Mouse (Mus musculus): ENCODE measurements around the gene Gabbr2.

The Gabbr2 gene

DNA sequence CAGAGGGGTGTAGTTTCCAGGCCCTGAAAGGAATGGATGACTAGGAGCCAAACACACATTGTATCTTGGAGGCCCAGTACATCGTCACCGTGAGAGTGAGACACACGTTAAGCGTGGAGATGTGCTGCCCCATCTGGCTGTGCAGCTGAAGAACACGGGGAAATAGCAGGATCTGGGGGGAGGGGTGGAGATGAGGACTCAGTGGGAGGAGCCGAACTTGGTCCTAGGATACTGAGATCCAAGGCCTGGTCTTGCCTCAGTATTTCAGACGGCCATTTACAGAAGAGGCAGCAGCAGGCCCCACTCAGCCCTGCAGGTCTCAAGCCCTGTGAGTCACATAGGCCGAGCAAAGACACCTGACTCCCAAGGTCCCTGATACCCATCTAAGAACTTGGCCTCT lies 72.5 kb downstream of the Gabbr2 start:
- DNase-seq (ENCODE audit: extremely low read depth, low read depth, low spot score), result no peak

DNA sequence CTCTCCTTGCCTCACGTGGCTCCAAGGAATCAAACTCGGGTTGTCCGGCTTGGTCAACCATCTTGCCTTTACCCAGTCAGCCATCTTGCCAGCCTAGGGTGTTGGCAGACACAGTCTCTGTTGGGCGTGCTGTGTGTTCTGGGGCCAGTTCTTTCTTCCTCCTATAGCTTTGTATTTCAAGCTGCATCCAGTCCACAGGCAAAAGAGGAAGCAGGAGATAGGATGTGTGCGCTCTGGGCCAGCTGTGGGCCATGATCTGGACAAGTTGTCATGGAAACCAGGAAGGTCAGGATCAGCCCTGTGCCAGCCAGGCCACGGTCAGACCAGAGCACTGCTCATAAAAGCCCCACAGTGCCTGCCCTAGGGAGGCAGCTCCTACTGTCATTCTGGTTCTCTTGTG lies 74.9 kb downstream of the Gabbr2 start:
- no peak for DNase-seq (ENCODE audit: extremely low read depth, low read depth, low spot score)

DNA sequence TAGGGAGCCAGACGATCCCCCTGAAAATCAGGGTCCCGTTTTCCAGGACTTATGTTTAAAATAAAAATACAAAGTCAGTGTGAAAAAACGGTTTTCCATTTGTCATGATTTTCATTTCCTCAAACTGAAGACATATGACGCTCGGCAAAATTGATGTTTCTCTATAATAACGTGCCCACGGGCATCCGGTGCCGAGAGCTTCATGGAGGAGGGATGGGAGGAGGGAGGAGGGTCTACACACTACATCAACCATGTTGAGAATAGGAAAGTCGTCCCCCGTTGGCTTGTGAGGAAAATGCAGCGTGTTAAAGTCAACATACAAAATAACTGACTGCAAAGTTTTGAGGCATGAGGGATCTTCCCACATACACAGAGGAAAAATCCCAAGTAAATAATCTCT lies 75.7 kb downstream of the Gabbr2 start:
- DNase-seq (ENCODE audit: extremely low read depth, low read depth, low spot score), result no peak

DNA sequence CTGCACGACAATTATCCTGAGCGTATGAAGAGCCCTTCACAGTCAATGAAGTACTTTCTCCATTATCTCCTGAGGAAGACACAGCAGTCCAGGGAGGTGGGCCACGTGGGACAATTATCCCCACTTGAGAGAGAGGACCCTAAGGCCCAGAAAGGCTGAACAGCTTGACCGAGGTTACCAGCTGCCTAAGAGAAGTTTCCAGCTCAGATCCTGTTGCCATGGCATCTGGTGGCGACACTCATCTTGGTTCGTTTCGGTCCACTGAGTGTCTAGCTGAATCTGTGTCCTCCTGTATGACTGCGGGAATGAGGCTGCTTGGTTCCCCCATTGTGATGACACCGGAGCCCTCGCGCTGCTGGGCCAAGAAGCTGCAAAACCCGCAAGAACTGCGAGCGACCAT lies 76.2 kb downstream of the Gabbr2 start:
- DNase-seq (ENCODE audit: extremely low read depth, low read depth, low spot score), result no peak

DNA sequence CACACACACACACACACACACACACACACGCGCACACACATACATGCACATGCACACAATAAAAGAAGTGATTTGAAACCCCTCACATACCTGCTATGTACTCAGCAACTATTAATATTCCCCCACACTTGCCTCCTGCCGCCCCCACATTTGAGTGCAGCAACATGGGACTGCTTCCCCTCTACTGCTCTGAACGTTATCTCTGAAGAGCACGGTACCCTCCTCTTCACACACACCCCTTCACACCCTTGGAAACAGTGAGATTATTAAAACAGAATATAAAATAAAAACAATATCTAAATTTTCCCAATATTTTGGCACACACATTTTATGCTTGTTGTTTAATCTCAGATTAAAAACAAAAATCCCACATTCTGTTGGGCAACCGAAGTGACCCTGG lies 77.1 kb downstream of the Gabbr2 start:
- DNase-seq (ENCODE audit: extremely low read depth, low read depth, low spot score), result no peak

DNA sequence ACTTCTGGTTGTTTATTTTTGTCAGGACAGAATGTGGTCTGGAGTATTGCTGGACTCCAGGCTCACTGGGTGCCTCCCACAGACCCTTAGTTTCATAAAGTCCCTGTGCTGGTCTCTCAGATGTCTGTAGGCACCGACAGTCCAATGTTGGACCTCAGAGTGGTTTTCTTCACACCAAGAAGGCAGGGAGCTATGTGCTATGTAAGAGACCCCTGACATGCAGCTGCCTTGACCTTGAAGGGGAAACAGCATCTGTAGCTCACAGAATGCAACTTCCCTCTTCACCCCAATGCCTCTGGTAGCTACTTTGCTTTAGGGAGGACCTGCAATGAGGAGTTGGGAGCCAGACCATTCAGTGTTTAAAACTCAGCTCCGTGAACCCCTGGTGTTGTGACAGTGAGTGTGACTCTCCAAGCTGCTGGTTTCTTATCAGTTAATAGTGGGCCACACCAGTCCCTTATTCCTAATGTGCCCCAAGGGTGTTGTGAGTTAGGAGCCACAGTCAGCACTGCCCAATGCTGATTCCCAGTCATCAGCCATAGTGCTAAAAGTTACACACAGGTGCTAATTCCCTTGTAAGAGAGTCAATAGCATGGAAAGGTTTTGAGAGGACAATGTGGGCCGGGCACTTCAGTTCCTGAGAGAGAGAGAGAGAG lies 85.5 kb downstream of the Gabbr2 start:
- no peak for DNase-seq (ENCODE audit: extremely low read depth, low read depth, low spot score)

DNA sequence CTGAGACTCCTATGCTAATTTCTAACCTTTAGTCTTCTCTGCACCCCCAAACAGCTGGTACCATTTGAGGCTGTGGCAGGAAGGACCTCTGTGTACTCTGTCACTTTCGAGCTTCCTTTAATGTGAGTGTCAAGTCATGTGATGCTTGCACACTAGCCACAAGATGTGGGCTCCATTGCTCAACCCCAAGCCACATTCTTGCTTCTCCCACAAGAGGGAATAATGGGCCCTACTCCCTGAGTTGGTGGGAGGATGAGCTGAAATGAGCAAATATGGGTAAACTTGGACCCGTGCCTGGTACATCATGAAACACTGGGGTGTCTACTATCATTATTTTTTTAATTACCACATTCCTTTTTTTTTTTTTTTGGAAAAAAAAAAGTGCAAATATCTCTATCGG lies 86.5 kb downstream of the Gabbr2 start:
- DNase-seq (ENCODE audit: extremely low read depth, low read depth, low spot score), result no peak

DNA sequence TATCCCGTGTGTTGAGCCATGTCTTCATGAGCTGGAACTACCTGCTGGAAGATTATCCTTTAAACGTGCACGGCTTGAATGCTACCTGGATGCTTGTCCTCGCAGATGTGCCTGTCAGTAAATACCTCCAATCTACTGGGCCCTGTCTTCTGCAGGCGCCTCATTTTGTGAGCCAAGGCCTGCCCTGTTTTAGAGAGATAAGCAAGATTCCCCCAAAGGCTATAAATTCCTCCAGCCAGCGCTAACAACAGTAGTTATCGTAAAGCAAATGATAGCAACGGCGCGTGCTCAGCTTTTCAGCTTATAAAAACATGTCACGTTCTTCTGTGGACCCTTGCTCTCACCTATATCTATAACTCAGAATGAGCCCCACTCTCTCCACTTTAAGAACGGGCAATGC lies 87.5 kb downstream of the Gabbr2 start:
- no peak for DNase-seq (ENCODE audit: extremely low read depth, low read depth, low spot score)

DNA sequence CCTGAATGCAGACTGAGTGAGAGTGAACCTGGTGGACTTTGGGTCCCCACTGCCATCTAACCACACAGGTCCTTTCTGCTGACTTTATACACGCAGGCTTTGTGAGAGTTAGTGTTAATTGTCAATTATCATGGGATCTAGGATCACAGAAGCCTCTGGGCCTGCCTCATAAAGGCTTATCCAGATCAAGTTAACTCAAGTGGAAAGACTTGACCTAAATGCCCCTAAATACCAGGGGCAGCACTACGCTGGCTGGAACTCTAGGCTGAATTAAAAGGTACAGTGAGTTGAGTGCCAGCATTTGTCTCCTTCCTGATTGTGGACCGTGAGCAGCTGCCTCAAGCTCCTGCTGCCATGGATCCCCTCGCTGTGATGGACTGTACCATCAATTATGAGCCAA lies 93.1 kb downstream of the Gabbr2 start:
- DNase-seq (ENCODE audit: extremely low read depth, low read depth, low spot score), result no peak

DNA sequence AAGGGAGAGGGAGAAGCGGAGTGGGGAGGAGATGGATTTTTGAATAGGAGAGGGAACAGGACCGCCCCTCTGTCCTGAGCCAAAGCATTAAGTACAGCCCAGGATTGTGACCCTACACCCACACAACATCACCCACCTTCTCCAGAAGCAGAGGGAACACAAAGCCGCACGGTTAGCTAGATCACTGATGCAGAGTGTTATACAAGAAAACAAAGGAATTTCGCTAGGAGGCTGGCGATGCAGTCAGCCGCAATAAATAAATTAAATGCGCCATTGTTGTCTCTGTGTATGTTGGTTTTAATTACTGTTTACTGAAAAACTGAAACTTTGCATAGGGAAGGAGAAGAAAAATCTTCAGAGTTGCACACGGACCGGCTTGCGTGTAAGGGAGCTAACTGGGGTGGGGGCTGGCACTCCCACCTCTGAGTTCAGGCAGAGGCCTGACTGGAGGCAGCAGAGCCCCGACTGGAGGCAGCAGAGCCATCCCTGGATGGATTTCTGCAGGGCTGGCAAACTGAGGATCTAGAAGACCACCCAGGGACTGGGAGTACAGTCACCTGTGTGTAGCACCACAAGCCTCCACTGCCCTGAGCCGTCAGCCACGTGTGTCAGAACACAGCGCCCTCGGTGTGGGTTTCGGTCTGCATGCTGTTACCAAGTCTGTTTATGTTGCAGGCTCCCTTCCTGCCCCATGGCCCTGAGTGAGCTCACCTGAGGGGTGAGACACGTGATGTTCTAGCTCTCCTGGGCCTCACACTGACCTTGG lies 93.9 kb downstream of the Gabbr2 start:
- DNase-seq (ENCODE audit: extremely low read depth, low read depth, low spot score), result no peak

DNA sequence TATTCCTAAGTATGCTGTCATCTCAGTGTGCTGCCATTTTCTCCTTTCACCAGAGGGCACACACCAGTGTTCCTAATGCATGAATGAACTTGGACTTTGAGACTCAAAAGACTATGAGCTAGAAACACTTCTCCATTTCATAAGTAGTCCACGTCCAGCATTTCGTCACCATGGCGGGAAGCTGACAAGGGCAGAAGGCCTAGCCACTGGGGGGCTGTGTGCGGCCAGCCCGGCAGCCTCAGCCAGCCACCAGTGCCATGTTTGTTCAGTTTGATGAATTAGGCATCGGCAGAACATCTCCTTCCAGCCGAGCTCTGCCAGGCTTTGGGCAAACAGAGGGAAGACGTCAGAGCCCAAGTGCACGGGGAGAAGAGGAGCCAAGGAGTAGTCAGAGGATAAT lies 97.5 kb downstream of the Gabbr2 start:
- no peak for DNase-seq (ENCODE audit: extremely low read depth, low read depth, low spot score)

DNA sequence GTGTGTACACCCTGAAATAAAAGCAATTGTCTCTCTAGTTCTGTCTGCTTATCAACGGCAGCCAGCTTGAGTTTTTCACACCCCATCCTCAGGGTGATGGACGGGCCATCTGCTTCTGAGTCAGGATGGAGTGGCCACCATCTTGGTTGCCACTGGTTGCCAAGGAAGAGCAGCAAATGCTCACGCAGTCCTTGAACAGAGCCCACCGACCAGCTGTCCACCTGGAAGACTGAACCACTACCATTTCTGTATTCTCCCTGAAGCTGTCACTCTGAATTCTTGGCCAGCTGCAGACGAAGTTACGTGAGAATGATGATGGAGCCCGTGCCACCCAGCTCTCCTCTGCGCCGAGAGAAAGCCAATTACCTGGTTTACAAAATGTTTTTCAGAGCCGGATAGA lies 102.5 kb downstream of the Gabbr2 start:
- no peak for DNase-seq (ENCODE audit: extremely low read depth, low read depth, low spot score)

DNA sequence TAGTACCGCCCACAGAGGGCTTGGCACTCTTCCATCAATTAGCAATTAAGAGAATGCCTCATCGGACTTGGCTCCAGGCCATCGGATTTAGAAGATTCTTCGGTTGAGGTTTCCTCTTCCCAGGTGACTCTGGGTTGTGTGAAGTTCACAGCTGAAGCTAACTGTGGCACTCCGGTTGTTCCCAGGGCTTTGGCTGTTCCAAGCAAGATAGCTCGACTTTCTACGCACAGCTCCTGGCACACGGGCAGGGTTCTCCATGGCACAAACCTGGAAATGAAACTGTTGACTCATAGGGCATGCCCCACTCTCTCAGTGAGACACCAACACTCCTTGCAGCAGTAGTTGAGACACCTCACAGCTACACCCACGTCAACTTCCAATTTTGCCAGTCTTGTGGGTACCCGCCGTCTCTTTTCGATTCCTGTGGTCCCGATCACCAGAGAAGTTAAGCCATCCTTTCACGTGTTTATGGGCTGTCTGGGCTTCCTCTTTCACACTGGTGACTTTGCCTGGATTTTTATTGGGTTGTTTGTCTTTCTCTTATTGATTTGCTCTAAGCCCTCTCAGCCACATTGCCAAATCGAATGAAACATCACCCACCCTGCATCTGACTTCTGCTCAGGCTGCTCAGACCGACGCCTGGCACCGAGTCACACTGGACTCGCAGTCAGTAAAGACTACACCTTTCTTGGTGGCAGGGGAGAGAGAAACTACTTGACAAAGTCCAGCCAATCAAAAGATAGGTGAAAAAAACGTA lies 105.9 kb downstream of the Gabbr2 start:
- DNase-seq (ENCODE audit: extremely low read depth, low read depth, low spot score), result no peak

DNA sequence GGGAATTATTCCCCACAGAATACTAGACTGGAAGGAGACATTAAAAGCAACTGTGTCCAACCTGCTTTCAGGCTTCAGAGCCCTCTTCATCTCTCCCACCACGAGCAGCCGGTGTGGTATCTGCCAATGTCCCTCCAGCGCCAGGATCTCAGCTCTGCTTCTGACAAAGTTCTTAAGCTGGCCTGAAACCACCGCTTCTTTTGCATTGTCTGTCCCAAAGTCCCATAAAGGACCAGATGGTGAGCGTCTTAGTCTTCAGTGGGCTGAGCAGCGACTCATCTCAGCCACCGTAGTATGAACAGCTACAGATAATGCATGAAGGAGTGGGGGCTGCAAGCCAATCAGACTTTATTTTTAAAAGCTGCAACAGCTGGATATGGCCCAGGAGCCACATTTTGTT lies 107.5 kb downstream of the Gabbr2 start:
- no peak for DNase-seq (ENCODE audit: extremely low read depth, low read depth, low spot score)

DNA sequence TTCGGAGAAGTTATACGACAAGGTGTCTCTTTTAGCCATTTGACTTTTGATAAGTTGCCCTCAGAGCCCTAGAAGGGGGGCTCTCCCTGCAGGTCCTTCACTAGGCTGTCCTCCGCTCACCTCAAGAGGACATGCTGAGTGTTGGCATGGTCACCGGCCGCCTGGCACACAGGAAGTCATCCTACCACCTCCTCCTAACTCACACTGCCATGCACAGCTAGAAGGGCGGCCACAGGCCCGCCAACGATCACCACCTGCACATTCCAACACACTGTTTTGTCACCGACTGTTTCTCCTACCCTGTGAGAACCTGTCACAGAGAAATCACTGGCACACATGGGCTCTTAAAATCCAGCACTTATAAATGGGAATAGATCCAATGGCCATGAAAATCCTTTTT lies 108.1 kb downstream of the Gabbr2 start:
- no peak for DNase-seq (ENCODE audit: extremely low read depth, low read depth, low spot score)

DNA sequence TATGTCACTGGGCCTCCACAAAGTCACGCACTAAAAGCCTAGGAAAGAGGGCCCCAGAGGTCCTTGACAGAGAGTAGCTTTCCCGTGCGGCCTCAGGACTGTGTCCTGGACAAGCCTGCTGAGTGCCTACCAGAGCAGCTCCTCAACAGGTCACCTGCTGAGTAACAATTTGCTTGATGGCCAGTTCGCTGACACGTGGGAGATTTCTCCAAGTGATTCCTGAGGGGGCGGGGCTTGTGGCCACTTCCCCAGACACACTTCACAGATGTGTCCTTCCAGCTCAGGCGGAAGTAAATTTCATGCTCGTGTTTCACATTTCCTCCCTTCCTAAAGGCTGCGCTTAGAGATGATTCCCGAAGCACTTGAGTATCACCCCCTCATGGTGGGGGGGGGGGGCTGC lies 108.6 kb downstream of the Gabbr2 start:
- DNase-seq (ENCODE audit: extremely low read depth, low read depth, low spot score), result no peak

DNA sequence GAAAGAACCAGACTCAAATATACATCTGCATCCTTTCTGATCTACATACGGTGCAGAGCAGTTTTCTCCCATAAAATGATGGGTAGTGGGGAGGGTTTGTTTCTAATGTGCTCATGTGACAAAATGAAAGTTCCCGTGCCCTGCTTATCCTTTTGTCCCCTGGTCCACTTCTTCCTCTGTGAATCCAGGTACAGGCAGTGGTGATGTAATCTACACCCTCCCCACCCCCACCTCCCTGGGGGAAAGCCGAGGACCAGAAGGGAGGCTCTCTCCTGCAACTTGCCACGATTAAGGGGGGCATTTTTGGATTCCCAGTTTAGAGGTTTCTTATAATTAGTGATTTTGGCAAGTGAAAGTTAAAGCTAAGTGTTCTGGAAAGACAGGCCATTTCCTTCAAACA lies 110.4 kb downstream of the Gabbr2 start:
- DNase-seq (ENCODE audit: extremely low read depth, low read depth, low spot score), result no peak

DNA sequence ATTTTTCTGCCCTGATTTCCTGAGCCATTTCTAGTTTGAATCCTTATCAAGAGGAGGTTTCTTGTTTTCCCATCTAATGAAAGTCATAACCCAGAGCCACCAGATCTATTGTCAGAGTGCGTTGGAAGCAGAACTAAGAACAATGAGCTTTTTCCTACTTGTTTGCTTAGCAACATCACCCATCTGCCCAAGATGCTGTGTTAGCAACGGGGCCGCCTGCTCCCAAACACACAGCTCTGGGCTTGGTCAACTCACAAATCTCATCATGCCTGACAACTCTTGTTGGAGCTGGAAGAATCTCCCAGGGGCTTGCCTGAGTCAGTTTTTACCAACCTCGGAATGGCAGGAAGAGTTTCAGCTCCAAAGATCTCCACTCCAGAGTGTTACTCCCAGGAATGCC lies 111.7 kb downstream of the Gabbr2 start:
- DNase-seq (ENCODE audit: extremely low read depth, low read depth, low spot score), result no peak

DNA sequence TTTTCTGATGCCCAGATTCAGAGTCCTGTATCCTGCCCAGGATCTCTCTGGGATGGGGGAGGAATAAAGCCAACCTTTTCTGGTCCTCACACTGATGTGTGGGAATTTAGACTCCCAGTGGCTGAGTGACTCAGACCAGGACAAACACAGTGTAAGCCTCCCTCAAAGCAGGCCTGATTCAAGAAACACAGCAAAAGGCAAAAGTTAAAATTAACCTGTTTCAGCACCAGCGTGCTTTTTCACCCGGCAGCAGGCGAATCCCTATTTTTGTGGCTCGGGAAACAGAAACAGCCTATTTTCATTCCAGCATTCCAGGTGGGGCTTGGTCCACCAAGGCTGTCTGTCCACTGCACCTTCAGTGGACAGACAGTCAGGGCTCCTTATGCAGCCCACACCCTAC lies 118.9 kb downstream of the Gabbr2 start:
- no peak for DNase-seq (ENCODE audit: extremely low read depth, low read depth, low spot score)

DNA sequence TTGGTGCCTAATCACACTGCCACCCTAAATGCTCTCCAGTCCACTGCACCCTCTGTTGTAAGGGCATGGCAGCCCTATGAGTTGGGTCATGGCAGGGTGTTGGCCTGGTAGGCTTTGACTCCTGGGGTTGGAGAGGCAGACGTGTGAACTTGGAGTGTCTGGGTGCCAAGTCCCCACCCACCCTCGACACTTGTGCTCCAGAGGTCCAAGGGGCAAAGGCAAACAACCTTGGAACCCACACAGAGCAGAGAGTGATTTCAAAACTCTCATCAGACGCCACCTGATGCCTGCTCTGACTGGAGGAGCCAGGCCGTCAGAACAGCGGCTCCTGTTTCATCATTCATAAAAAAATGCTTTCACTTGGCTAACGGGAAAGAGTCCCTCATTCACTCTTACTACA lies 121.5 kb downstream of the Gabbr2 start:
- DNase-seq (ENCODE audit: extremely low read depth, low read depth, low spot score), result no peak

DNA sequence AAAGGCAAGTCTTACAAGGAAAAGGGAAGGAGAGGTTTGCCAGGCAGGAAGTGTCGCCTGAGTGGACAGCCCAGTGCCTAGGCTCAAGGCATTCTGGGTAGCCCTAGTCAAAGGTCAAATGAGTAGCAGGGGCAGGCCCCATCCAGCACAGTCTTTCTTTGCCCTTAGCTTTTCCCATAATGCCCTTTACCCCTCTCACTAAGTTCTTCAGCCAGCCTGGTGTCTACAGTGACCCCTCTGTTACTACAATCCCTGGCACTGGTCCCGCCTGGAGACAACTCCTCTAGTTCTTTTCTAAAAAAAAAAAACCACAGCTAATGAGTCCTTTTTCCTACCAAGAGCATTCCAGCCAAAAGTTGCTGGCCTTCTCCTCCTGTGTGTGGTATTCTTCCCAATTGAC lies 122.3 kb downstream of the Gabbr2 start:
- no peak for DNase-seq (ENCODE audit: extremely low read depth, low read depth, low spot score)

DNA sequence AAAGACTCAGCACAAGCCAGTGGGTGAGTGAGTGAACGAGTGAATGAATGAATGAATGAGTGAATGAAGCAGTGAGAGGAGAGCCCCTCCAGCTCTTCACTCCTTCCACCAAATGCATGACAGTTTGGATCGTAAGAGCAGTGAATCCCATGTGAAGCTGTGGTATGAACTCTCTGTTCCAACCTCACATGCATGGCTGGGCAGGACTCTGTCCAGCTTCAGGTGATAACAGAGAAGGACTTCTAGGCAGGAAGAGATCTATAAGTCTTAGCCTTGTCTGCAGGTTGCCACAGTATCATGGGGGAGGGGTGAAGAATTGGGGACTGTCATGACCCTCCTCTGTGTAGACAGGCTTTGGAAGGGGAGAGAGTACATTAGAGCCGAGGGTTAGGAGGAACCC lies 122.8 kb downstream of the Gabbr2 start:
- no peak for DNase-seq (ENCODE audit: extremely low read depth, low read depth, low spot score)
